In the genomic region with DNA sequence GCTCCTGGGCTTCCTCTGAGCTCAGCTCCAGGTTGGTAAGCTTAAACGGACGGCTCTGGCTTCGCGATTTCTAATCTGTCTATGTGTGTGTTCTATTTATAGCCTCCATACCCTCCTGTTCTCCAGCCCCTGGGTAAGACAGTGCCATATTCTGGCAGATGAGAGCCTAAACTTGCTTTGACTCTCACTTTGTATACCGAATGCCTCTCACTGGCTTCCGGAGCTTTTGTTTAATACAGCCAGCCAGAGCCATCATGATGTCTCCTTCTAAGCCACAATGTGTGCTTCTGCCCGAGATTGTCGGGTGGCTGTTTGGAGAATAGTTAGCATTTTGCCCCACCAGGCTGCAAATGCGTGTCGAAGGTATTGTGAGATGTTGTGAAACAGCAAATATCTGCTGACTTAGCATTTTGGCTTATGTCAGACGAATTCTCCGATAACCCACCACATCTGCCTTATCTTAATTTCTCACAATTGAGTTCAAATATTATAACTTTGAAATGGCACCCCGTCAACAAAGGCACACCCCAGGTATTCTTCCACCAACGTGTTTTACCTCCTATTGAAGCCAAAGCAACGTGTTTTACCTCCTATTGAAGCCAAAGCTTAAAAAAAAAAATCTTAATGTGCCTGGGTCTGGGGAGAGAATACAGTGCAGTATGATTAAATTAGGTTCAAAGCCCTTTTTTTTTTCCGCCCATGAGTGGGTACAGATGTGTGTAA, we compare ENCODE assay signal across 8 mouse cellular contexts.
DNase-seq lines count a peak whose midpoint lies in the region; ATAC-seq lines count a peak whose summit lies in the region.

No protein-coding gene starts in this region.

- peak; percentile 59; the same call in 1 of the 2 replicates for ATAC-seq in heart, embryonic 11.5 days (replicated peaks; ENCODE audit: insufficient number of reproducible peaks, low FRiP score, low TSS enrichment)
- no peak; the same call in 1 of the 2 replicates for ATAC-seq in neural tube, embryonic 12.5 days (ENCODE audit: low FRiP score, low read depth)

- H3K9ac ChIP-seq in heart, embryonic 11.5 days (ENCODE audit: low read depth, low read length), result peak overlapping the region; percentile 4
- peak overlapping the region; percentile 62 for H3K9ac ChIP-seq in neural tube, embryonic 12.5 days

- 0 out of 2 replicates have a peak, but pooled peaks cover 5% of the 10 kb centered on the region for H3K27me3 ChIP-seq in heart, embryonic 11.5 days (ENCODE audit: control insufficient read depth, insufficient read depth, low read length)
- no peaks in the 10 kb centered on the region for H3K27me3 ChIP-seq in neural tube, embryonic 12.5 days (replicated peaks)

- H3K9me3 ChIP-seq in heart, embryonic 11.5 days (replicated peaks; ENCODE audit: control insufficient read depth, low read length), result no peaks in the 10 kb centered on the region
- H3K9me3 ChIP-seq in neural tube, embryonic 12.5 days, result no peaks in the 10 kb centered on the region

- no peak overlapping the region for H3K27ac ChIP-seq in heart, embryonic 11.5 days (ENCODE audit: low read depth, low read length)
- H3K27ac ChIP-seq in neural tube, embryonic 12.5 days, result no peak overlapping the region

- H3K36me3 ChIP-seq in heart, embryonic 11.5 days (ENCODE audit: control insufficient read depth, insufficient read depth, low read length), result no peaks in the 10 kb centered on the region
- H3K36me3 ChIP-seq in neural tube, embryonic 12.5 days, result no peaks in the 10 kb centered on the region

- H3K4me1 ChIP-seq in heart, embryonic 11.5 days (ENCODE audit: control insufficient read depth, insufficient read depth, low read length), result no peaks in the 10 kb centered on the region
- H3K4me1 ChIP-seq in neural tube, embryonic 12.5 days, result 0 out of 2 replicates have a peak, but pooled peaks cover 3% of the 10 kb centered on the region

- H3K4me2 ChIP-seq in heart, embryonic 11.5 days, result peak overlapping the region; percentile 72
- H3K4me2 ChIP-seq in neural tube, embryonic 12.5 days (replicated peaks), result peak overlapping the region; percentile 69

- H3K4me3 ChIP-seq in heart, embryonic 11.5 days (ENCODE audit: low read depth, low read length), result peak overlapping the region; percentile 40
- peak overlapping the region; percentile 51 for H3K4me3 ChIP-seq in neural tube, embryonic 12.5 days

- 6% methylated on average over 16 of the region's 16 CpGs for WGBS in heart, embryonic 11.5 days (ENCODE audit: insufficient replicate concordance)
- 3% methylated on average over 16 of the region's 16 CpGs for WGBS in neural tube, embryonic 12.5 days

- DNase-seq in heart, adult 8-10 months (ENCODE audit: low spot score), result no peak
- DNase-seq in brain, adult 2 months (ENCODE audit: low read depth, low spot score), result peak; percentile 61
- peak; percentile 32 for DNase-seq in forelimb bud, embryonic 11.5 days (ENCODE audit: low read depth, low spot score)
- DNase-seq in layer of hippocampus, postnatal 36 days, result peak; percentile 39 to 44
- no peak for DNase-seq in testis, postnatal 10 days (ENCODE audit: low spot score)
- no peak for DNase-seq in urinary bladder, postnatal 36 days (ENCODE audit: low spot score in 2 of 2)

Comparison
In these comparisons a context has a peak if more than half of its experiments do, and no peak if none do; other contexts are left out.
1. DNase-seq: peak in brain, adult 2 months (single experiment), forelimb bud, embryonic 11.5 days (single experiment) and layer of hippocampus, postnatal 36 days (2 of 2); none in heart, adult 8-10 months (single experiment), testis, postnatal 10 days (single experiment) and urinary bladder, postnatal 36 days (0 of 2).